Mouse (Mus musculus): ENCODE data around the gene Ctnnb1. TPM values are rescaled to one million over a fixed set of nuclear protein-coding genes. Genes with fewer than 3 reads are reported as not detected.

Gene Ctnnb1
- total RNA-seq, 2 experiments from 2014 or later = 576 to 592 TPM

DNA sequence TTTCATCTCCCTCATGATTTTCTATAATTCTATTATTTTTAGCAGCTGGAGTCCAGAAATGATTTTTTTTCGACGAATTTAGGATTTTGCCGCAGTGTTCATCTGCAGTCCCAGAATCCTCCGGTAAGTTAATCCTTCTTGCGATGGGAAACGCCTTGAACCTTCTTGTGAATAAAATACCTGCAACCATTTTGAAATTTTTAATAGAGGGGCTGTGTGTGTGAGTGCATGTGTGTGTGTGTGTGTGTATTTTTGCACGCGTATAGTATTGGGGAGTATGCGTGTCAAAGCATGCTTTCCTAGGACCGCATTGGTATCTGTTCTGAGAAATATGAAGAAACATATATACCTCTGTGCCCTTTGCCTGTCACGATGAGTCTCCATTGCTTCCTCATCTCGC, 1.0 kb downstream of the Ctnnb1 start:
- DNase-seq = no peak

DNA sequence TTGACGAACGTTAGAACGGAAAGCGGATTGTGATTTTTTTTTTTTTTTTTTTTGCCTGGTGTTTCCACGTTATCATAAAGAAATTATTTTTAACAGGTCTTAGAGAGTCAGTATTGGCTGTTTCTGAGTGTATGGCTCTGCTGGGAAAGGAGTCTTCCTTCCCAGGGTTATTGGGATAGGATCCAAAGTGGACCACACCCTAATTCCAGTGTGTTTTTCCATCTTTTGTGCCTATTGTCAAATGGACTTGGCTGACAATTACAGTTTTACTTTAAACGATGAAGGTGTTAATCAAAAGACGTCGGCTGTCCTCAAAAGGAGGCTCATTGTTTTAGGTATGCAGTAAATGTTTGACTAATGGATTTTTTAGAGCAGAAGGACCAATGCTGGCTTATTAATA, 1.8 kb downstream of the Ctnnb1 start:
- DNase-seq = no peak

DNA sequence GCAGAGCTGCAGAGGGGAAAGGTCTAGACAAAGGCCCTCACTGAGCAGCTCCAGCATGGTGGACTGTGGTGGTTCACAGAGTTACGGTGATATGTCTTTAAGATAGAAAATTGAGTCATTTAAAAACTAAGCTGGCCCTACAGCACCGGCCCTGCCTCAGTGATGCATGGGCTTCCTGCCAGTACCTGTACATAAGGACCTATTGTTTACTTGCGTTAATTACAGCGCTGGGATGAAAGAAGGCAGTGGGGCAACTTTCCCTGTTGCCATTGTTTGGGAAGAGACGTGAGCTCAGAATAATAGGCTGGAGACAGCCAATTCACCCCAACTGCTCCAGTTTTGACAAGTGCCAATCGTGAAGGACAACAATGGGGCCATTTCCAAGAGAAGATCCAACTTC, 3.4 kb downstream of the Ctnnb1 start:
- DNase-seq = no peak

DNA sequence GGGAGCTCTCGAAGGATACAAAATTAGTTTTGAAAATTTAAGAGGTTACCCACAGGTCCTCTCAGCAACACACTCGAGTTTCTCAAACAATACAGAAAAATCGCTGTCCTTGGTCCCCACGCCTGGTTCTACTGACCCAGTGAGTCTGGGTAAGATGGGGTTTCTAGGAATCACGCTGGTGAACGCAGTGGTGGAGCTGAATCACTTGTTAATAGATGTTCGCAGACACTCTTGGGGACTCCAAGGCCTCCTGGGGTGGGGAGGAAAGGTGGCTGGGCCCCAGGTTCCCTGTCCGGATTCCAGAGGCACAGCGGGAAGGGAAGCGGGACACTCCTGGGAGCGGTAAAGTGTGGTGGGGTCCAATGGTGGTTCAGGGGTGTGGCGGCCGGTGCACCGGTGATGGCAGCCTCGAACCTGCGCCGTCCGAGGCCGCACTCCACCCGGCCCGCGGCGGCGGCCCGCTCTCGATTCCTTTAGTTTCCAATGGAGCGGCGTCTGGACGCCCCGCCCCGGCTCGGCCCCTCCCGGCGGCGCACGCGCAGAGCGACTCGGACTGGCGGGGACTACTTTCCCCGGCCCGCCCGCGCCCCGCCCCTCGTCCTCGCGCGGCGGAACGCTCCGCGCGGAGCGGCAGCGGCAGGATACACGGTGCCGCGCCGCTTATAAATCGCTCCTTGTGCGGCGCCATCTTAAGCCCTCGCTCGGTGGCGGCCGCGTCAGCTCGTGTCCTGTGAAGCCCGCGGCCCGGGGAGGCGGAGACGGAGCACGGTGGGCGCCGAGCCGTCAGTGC, 4.0 kb downstream of the Ctnnb1 start:
- peak; percentile 96 to 97 for DNase-seq

DNA sequence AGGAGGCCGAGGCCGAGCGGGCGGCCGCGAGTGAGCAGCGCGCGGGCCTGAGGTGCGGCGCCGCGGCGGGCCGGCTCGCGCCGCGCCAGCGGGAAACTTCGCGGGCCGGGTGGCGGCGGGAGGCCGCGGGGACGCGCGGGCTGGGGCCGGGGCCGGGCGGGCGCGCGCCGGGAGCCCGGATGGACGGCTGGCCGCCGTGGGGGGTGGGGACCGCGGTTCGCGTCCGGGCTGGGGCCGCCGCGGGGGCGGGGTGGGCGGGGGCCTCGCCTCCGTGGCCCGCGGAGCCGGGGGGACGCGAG, 4.5 kb downstream of the Ctnnb1 start:
- no peak for DNase-seq

DNA sequence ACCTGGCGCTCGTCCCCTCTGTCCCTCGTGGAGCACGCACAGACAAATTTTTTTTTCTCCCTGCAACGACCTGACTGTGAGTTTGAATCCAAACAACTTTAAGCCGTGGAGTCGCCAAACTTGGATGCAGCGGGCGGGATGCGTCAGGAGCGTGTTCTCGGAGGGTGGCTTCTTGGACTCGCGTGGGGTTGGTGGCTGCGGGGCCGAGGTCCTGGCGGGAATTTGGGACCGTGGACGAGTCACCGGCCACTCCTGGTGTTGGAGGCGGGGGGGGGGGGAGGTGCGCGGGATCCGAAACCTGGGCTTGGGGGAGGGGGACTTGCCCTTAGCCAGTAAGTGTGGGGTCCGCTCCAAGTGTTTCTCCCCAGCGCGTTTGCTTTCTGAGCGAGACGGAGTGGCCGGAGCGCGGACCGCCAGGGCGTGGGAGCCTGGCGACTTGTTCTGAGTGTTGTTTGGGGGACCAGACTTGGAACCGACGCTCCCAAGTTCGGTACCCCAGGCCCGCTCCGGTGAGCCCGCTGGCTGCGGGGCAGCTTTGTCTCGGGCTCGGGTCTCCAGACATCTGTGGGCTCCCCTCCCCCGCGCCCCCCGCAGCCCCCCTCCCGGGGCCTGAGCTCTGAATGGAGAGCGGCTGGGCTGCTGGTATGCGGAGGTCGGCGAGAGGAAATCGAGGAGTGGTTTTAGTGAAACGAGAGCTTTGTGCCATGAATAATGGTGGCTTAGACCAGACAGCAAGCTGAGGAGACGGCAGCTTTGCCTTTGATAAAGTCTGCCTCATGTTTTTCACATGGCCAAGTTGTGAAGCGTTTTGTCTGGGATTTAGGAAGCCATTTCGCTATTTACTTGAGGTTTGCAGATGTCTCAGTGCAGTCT, 5.1 kb downstream of the Ctnnb1 start:
- DNase-seq = peak in 1 of 2 experiments; percentile 52

DNA sequence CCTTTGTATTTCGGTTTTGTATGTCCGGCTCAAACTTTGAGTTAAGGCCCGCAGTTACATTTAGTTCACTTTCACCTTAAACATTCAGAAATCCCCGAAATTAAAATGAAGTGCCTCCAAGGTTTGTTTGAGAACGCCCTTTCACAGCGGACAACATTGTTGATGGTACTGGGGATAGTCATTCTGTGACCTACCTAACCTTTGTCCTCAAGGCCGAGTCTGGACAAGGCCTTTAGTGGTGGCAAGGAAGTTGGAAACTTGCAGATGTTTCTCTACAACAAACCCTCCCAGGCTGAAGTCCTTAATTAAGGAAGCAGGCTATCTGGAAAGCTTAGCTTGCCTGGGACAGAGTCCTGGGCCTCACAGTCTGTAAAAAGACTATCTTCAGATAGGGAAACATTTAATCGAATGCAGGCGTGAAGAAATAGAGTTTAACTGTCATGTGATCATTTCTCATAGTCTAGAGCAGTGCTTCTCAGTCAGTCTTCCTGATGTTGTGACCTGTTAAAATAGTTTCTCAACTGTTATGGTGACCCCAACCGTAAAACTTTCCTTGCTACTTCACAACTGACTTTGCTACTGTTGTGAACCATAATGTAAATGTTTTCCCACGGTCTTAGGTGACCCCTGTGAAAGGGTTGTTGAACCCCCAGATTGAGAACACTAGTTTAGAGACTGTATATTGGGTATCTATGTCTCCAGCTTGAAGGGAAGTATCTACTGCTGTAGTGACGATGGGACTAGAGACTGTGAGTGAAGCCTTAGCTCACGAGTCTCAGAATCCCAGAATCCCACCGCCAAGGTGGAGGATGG, 6.0 kb downstream of the Ctnnb1 start:
- no peak for DNase-seq

DNA sequence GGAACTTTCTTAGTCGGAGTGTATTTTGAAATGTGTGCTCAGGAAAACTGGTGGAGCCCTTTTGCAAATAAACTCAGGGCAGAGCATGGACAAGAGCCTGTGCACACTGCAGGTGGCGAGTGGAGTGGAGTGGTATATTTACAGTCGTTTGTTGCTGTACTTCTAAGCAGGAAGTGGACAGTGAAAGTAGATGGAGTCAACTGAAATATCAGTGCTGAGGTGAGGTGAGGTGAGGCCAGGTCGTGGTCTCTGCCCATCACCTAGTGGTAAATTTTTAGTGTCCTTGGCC, 6.6 kb downstream of the Ctnnb1 start:
- DNase-seq = no peak

DNA sequence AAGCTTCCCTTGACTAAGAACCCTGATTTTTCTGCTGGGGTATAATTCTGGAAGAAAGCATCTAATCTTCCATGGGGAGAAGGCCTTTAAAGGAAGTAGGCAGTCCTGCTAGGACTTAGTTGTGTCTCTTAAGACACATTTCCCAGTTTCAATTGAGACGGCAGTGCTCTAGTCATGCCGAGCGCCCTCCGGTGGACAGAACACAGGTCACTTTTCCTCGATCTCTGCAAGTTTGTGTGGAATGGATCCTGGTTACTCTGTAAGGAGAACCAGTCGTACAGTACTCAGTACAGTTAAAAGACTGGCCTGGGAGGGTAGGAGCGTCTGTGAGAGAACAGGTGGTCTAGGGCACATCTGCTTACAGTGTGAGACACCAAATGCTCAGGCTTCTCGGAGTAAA, 7.3 kb downstream of the Ctnnb1 start:
- peak in 1 of 2 experiments; percentile 44 for DNase-seq

DNA sequence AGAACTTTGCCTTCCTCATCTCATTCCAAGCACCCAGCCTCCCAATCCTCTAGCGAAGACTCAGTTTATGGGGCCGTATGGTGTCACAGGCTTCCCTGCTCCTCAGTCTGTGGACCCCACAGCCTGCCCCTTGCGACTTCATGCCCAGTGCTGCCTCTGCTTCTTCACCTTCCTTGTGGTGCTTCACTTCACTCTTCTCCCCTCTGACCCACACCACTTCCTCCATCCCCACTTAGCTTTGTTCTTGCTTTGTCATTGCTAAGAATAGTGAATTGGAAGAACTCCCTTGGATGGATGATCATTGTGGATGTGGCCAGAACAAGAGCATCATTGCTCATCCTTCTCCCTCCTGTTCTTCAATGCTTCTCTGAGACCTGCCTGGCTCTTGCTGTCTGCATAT, 11.8 kb downstream of the Ctnnb1 start:
- DNase-seq = no peak

DNA sequence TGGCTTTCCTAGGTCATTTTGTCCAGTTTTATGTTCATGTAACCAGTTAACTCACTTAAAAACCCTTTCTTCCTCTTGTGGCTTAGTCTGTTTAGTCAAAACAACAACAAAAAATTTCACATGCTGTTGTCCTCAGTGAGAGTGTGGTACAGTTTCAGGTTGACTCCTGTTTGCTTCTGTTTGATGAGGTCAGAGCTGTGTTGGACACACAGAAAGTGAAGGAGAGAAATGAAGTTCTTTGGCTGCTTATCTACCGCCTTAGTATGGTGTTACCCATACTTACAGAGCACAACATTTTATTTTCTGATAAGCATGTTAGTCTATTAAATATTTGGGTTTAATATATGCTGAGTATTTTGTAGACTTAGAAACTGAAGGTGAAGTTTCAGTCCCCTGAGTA, 14.7 kb downstream of the Ctnnb1 start:
- no peak for DNase-seq

DNA sequence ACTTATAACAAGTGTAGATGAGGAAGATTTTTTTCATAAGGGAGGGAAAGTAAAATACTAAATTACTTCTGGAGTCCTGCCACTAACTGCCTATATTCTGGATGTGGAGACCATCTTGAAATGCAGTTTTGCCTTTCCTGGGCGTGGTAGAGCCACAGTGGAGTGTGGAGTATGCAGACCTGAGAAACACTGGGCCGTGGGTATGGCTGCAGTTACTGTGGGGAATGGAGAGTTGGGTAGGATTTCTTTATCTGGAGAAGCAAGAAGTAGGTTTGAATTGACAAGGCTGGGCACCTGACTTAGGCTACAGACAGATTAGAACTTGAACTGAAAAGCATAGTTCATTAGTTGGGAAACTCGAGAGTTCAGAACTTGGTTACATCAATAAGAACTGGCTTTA, 15.2 kb downstream of the Ctnnb1 start:
- DNase-seq = no peak

DNA sequence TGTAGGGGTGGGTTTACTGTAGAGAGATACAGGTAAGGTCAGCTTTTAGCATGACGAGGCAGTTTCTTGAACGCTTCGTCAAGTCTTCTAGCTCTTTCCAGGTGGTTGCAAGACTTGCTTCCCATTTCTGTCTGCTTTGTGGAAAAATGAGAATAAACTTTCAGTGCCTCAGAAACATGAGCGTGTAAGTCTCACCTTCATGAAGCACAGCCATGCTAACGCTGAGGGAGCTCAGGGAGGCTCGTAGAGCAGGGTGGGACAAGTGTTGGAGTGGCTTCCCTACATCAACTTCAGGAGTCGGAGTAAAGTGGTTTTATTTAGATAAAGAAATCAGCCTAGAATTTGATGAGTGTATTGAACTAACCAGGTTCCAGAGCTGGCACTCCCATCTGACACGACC, 17.1 kb downstream of the Ctnnb1 start:
- DNase-seq = no peak

DNA sequence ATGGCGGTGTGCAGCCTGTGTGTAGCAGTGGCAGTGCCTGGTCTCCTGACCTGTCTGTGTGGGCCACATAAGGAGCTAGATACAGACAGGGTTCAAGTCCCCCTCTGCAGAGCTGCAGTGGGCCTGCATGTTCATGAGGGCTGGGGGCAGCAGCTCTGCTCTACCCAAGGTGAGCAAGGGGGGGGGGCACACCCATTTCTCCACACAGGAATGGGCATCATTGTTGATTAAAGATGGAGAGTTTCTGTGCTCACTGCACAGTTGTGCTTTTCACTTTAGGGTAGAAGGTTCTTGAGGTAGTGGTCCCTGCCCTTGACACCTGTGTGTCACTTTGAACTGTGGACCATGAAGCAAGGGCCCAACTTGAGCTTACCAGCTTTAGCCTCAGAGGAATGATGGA, 19.8 kb downstream of the Ctnnb1 start:
- DNase-seq = no peak

DNA sequence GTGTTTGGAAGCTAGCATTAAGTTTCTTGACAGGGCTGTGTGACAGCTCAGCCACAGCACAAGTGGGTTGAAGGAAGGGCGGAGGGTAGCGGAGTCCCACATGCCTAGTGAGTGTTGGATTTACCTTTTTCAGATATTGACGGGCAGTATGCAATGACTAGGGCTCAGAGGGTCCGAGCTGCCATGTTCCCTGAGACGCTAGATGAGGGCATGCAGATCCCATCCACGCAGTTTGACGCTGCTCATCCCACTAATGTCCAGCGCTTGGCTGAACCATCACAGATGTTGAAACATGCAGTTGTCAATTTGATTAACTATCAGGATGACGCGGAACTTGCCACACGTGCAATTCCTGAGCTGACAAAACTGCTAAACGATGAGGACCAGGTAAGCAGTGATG, 21.7 kb downstream of the Ctnnb1 start:
- DNase-seq = no peak

DNA sequence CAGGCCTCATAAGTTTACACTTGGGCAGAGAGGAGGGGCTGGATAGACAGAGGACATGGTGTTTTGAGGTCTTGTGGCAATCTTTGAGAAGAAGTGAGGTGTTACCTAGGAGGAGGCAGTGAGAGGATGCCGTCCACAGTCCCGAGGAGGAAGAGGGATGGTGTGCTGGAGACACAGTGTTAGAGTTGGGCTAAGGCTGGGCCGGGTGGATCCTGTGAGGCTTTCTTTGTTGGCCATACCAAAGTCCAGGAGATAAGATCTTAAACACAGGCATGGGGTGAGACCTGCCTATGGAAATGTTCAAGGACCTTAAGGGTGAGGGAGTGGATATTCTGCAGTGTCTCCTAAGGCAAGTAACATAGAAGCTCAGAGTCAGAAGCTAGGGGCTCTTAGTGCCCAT, 22.9 kb downstream of the Ctnnb1 start:
- no peak for DNase-seq

DNA sequence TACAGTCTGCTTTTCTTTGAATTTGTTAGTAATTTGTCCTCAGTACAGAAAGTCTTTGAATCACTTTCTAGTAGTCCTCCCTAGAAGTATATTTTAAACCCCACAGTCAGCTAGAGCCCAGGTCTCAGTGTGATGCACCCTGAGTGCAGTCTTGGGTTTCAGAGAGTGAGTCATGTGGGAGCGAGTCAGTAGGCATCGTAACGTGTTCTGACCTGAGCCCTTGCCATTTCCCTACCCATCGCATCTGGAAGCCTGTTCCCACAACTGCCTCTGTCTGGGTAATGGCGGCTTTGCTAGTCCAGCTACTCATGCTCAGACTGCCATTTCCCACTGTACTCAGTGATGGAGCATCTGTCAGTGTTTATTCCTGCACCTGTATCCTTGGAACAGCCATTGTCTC, 29.0 kb downstream of the Ctnnb1 start:
- DNase-seq = no peak

DNA sequence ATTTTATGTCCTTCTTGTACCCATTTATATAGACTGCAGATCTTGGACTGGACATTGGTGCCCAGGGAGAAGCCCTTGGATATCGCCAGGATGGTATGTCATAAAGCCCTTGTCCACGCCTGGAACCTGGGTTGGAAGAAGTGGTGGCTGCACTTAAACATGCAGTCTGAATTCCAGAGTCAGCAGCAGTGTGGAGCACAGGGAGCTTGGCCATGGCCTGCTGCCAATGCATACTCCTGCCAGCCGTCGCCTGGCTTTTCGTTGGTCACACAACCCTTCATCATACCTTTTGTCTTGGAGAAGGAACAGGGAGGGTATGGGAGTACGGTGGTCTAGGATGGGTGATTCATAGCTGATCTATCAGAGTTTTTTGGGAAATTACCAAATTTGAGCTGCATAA, 29.5 kb downstream of the Ctnnb1 start:
- DNase-seq = no peak

DNA sequence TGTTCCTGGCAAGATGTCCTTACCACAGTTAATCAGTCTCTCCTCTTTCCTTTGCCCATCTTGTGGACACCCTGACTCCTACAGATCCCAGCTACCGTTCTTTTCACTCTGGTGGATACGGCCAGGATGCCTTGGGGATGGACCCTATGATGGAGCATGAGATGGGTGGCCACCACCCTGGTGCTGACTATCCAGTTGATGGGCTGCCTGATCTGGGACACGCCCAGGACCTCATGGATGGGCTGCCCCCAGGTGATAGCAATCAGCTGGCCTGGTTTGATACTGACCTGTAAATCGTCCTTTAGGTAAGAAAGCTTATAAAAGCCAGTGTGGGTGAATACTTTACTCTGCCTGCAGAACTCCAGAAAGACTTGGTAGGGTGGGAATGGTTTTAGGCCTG, 30.2 kb downstream of the Ctnnb1 start:
- DNase-seq = no peak

DNA sequence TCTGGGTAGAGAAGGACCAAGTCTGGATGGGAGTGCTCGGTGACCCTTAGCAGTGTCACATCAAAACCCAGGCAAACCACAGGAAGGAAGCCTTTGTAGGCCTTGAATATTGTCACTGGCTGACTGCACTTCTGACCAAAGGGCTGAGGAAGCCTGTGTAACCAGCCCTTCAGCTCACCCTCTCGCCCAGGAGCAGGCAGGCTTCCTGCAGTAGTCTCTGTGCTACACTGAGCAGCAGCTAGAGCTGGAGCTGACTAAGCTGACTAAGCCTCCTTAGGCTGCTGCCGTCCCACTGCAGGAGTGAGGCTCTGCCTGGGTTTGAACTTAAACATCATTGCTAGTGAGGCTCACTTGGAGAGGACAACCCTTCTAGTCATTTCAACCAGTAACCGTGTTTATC, 31.6 kb downstream of the Ctnnb1 start:
- DNase-seq = no peak

DNA sequence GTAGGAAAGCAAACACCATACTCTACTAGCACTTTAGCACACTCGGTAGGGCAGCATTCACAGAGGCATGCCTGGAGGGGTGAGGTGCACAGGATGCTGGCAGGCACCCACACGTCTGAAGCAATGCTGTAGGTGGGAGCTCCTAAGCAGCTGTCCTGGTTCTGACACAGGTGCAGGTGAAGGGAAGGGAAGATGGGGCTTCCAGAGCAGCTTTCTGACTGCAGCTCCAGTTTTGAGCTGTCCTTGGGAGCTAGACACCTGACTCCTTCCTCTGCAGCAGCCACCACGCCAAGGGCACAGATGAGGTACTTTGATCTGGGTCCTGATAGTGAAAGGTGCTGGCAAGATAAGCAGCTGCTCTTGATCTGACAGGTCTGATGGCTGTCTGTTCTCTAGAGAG, 32.5 kb downstream of the Ctnnb1 start:
- no peak for DNase-seq

DNA sequence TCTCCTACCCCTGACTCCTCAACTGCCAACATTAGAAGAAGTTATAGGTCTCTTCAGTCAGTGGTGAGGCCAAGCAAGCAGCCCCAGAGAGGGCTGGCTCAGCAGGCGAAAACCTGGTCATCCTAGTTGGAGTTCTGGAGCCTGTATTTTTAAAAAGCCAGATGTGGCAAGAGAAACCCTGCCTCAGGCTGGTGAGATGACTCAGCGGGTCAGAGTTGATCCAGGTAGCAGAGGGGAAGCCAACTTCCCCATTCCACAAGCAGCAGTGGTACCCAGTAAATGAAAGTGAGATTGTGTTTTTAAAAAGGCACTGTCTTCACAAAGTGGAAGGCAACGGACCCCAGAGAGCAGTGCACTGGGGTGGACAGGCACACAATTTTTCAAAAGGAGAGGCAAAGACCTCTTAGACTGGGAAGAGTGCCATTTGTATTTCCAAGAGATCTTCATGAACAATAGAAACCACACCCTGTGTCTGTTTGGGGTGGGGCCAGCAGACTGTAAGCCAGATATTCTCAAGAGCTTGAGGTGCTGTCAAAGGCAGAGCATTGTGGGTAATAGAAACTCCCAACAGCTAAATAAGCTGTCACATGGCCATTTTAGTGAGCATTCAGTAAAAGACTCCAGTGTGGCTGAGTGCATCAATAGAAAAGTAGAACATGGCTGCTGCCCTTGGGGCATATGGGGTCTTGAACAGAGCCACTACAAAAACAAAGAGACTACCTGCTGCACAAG, 33.1 kb downstream of the Ctnnb1 start:
- DNase-seq = no peak

DNA sequence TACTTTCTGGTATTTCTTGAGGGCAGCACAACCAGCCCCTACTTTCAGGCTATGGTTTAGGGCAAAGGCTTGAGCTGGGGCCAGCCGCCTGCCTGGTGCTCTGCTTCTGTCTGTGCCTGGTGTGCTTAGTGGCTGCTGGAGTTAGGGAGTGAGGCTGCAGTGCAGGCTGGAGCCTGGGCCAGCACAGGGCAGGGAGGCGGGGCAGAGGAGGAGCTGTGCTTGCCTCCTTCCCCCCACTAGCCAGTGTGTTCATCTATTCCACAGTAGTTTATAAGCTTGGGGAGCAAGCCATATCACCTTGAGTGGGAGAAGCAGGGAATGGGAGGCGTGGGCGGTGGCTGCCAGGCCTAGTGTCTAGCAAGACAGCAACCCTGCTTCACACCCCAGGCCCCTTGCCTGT, 34.1 kb downstream of the Ctnnb1 start:
- no peak for DNase-seq
